21 mouse cellular contexts compared by ENCODE assay signal in genomic region chr14:55707397-55707796, GRCm38 (mm10). TPM values are rescaled to one million over a fixed set of nuclear protein-coding genes. Genes with fewer than 3 reads are reported as not detected.
A peak's percentile ranks its signal among the peaks of the same experiment; 100 is the strongest.
DNase-seq lines count a peak whose midpoint lies in the region; ATAC-seq and TF ChIP-seq lines count a peak whose summit lies in the region.
"Had no signal": no experiment of that assay in that cellular context is flagged by ENCODE, and none has a peak within 500 bp of the region (broad histone marks: within the 10 kb centered on the region; RNA-seq: fewer than 3 reads in every experiment).

No protein-coding gene starts in this region.

- intact Hi-C loops in gastrocnemius, postnatal 14 days (cut with DNase I; ENCODE audit: low total_unique reads), result no loop called here
- intact Hi-C loops in heart, postnatal 14 days (cut with DNase I), result no loop called here

- no peak for TF ChIP-seq POLR2A in kidney, adult 2 months (IDR thresholded peaks at IDR 0.05; ENCODE audit: low read depth, low read length)

- TF ChIP-seq CTCF in kidney, adult 2 months (conservative IDR thresholded peaks at IDR 0.05; ENCODE audit: insufficient read depth, insufficient read length, low read depth, low read length), result no peak

- H3K9ac ChIP-seq in liver, embryonic 12.5 days, result no peak overlapping the region
- H3K9ac ChIP-seq in liver, embryonic 16.5 days (ENCODE audit: low read depth, low read length), result no peak overlapping the region
- H3K9ac ChIP-seq: embryonic facial prominence, embryonic 13.5 days; forebrain, embryonic 12.5 days; heart, embryonic 13.5 days; hindbrain, embryonic 13.5 days had no signal

- no peaks in the 10 kb centered on the region for H3K36me3 ChIP-seq in kidney, adult 2 months (ENCODE audit: control insufficient read depth, insufficient read depth, low read length)
- no peaks in the 10 kb centered on the region for H3K36me3 ChIP-seq in liver, embryonic 12.5 days
- no peaks in the 10 kb centered on the region for H3K36me3 ChIP-seq in liver, embryonic 16.5 days (ENCODE audit: control insufficient read depth, insufficient read depth)
- H3K36me3 ChIP-seq: embryonic facial prominence, embryonic 13.5 days; forebrain, embryonic 12.5 days; heart, embryonic 13.5 days; hindbrain, embryonic 13.5 days had no signal

- no peaks in the 10 kb centered on the region for H3K27me3 ChIP-seq in kidney, adult 2 months (replicated peaks; ENCODE audit: control insufficient read depth, insufficient read depth, low read length)
- H3K27me3 ChIP-seq in liver, embryonic 12.5 days (replicated peaks), result peaks cover 6% of the 10 kb centered on the region
- H3K27me3 ChIP-seq in liver, embryonic 16.5 days (ENCODE audit: control insufficient read depth, insufficient read depth, low read depth, low read length), result no peaks in the 10 kb centered on the region; the same call in 1 of the 2 replicates

- H3K9me3 ChIP-seq in liver, embryonic 12.5 days (replicated peaks), result no peaks in the 10 kb centered on the region
- H3K9me3 ChIP-seq in liver, embryonic 16.5 days (replicated peaks; ENCODE audit: control insufficient read depth, low read length), result no peaks in the 10 kb centered on the region
- H3K9me3 ChIP-seq: embryonic facial prominence, embryonic 13.5 days; forebrain, embryonic 12.5 days; heart, embryonic 13.5 days; hindbrain, embryonic 13.5 days had no signal

- no peak overlapping the region for H3K4me3 ChIP-seq in kidney, adult 2 months (ENCODE audit: insufficient read depth, low read depth, low read length)
- no peak overlapping the region for H3K4me3 ChIP-seq in liver, embryonic 12.5 days
- no peak overlapping the region for H3K4me3 ChIP-seq in liver, embryonic 16.5 days (ENCODE audit: low read depth, low read length)
- H3K4me3 ChIP-seq: embryonic facial prominence, embryonic 13.5 days; forebrain, embryonic 12.5 days; gastrocnemius, adult 2 months; heart, embryonic 13.5 days; hindbrain, embryonic 13.5 days had no signal

- H3K4me1 ChIP-seq in kidney, adult 2 months (ENCODE audit: control insufficient read depth, insufficient read depth, low read length), result peaks cover 2% of the 10 kb centered on the region; the same call in 1 of the 2 replicates
- peaks cover 40% of the 10 kb centered on the region for H3K4me1 ChIP-seq in liver, embryonic 12.5 days
- H3K4me1 ChIP-seq in liver, embryonic 16.5 days (ENCODE audit: control insufficient read depth, low read depth, low read length), result peaks cover 7% of the 10 kb centered on the region
- H3K4me1 ChIP-seq: embryonic facial prominence, embryonic 13.5 days; forebrain, embryonic 12.5 days; heart, embryonic 13.5 days; hindbrain, embryonic 13.5 days had no signal

- H3K27ac ChIP-seq in kidney, adult 2 months (ENCODE audit: insufficient read depth, low read depth, low read length), result no peak overlapping the region
- no peak overlapping the region for H3K27ac ChIP-seq in liver, embryonic 12.5 days
- no peak overlapping the region for H3K27ac ChIP-seq in liver, embryonic 16.5 days (ENCODE audit: low read length)
- H3K27ac ChIP-seq: embryonic facial prominence, embryonic 13.5 days; forebrain, embryonic 12.5 days; gastrocnemius, adult 2 months; heart, embryonic 13.5 days; hindbrain, embryonic 13.5 days; hindbrain, postnatal 0 days had no signal

- peak; percentile 63 for ATAC-seq in liver, embryonic 12.5 days
- ATAC-seq in liver, embryonic 16.5 days (ENCODE audit: low read depth), result 0 out of 2 replicates have a peak, but pooled peaks have one; percentile 30
- ATAC-seq: forebrain, embryonic 16.5 days; hindbrain, postnatal 0 days had no signal

- no peak overlapping the region for H3K4me2 ChIP-seq in liver, embryonic 12.5 days
- no peak overlapping the region for H3K4me2 ChIP-seq in liver, embryonic 16.5 days (ENCODE audit: low read depth, low read length)
- H3K4me2 ChIP-seq: embryonic facial prominence, embryonic 13.5 days; forebrain, embryonic 12.5 days; heart, embryonic 13.5 days; hindbrain, embryonic 13.5 days had no signal

- peak; percentile 61 for DNase-seq in kidney, adult 2 months
- DNase-seq in kidney, adult 11 months, result no peak
- DNase-seq in yolk sac, embryonic 10.5 days (ENCODE audit: low spot score), result peak; percentile 83
- no peak for DNase-seq in gastrocnemius, postnatal 14 days
- DNase-seq in heart, postnatal 14 days, result no peak
- no peak for DNase-seq in lung, adult 18-20 months
- DNase-seq: adrenal gland, adult 2 months; adrenal gland, postnatal 36 days; cerebellum, adult 2 months; cerebellum, postnatal 14 days; gastrocnemius, adult 2 months; gastrocnemius, postnatal 36 days; heart, adult 11 months had no signal

- WGBS in kidney, adult 2 months, result 88% methylated on average over 5 of the region's 5 CpGs
- WGBS in liver, embryonic 12.5 days (ENCODE audit: insufficient replicate concordance), result 16% methylated on average over 5 of the region's 5 CpGs
- 28% methylated on average over 5 of the region's 5 CpGs for WGBS in liver, embryonic 16.5 days (ENCODE audit: insufficient replicate concordance)

RNA-seq across cellular contexts. Expression of gene Tgm1, which starts 6.3 kb away (rescaled TPM):
- 29.6 and 30.1 TPM in 2 replicates for polyA plus RNA-seq in kidney, adult 2 months (2012; rRNA removed)
- 1.6 and 2.1 TPM in 2 replicates for polyA plus RNA-seq in liver, embryonic 12.5 days (2016; fragmentation: Nextera tagmentation; extraction: Ambion mirVana)
- 2.8 and 3.1 TPM in 2 replicates for polyA plus RNA-seq in liver, embryonic 16.5 days (2015; fragmentation: Nextera tagmentation; extraction: Ambion mirVana)
- total RNA-seq in gastrocnemius, postnatal 14 days (2021), result under 1 TPM; 0.16 to 0.35 TPM
- under 1 TPM; 0.29 TPM for total RNA-seq in heart, postnatal 14 days (2021)
- total RNA-seq: gastrocnemius, postnatal 36 days had no signal

RNA-seq across cellular contexts. Expression of gene Rabggta, which starts 14.7 kb away (rescaled TPM):
- 70.0 and 86.9 TPM in 2 replicates for polyA plus RNA-seq in kidney, adult 2 months (2012; rRNA removed)
- 18.3 and 18.9 TPM in 2 replicates for polyA plus RNA-seq in liver, embryonic 12.5 days (2016; fragmentation: Nextera tagmentation; extraction: Ambion mirVana)
- 11.3 and 12.4 TPM in 2 replicates for polyA plus RNA-seq in liver, embryonic 16.5 days (2015; fragmentation: Nextera tagmentation; extraction: Ambion mirVana)
- total RNA-seq in gastrocnemius, postnatal 14 days (2021), result 1 to 10 TPM; 8.2 to 9.3 TPM
- 10 to 100 TPM; 11.4 to 13.7 TPM for total RNA-seq in heart, postnatal 14 days (2021)

RNA-seq across cellular contexts. Expression of gene Tinf2, which starts 25.8 kb away (rescaled TPM):
- polyA plus RNA-seq in kidney, adult 2 months (2012; rRNA removed), result 9.9 and 10.2 TPM in 2 replicates
- polyA plus RNA-seq in liver, embryonic 12.5 days (2016; fragmentation: Nextera tagmentation; extraction: Ambion mirVana), result 31.9 and 32.2 TPM in 2 replicates
- polyA plus RNA-seq in liver, embryonic 16.5 days (2015; fragmentation: Nextera tagmentation; extraction: Ambion mirVana), result 17.8 and 20.1 TPM in 2 replicates
- 10 to 100 TPM; 10.3 to 11.2 TPM for total RNA-seq in gastrocnemius, postnatal 14 days (2021)
- 10 to 100 TPM; 10.5 to 10.8 TPM for total RNA-seq in heart, postnatal 14 days (2021)

RNA-seq across cellular contexts. Expression of gene Nedd8, which starts 35.5 kb away (rescaled TPM):
- 321 and 438 TPM in 2 replicates for polyA plus RNA-seq in kidney, adult 2 months (2012; rRNA removed)
- 322 and 329 TPM in 2 replicates for polyA plus RNA-seq in liver, embryonic 12.5 days (2016; fragmentation: Nextera tagmentation; extraction: Ambion mirVana)
- 212 and 230 TPM in 2 replicates for polyA plus RNA-seq in liver, embryonic 16.5 days (2015; fragmentation: Nextera tagmentation; extraction: Ambion mirVana)
- 100 to 1,000 TPM; 200 to 201 TPM for total RNA-seq in gastrocnemius, postnatal 14 days (2021)
- 100 to 1,000 TPM; 254 to 257 TPM for total RNA-seq in heart, postnatal 14 days (2021)

RNA-seq across cellular contexts. Expression of gene Gmpr2, which starts 35.7 kb away (rescaled TPM):
- polyA plus RNA-seq in kidney, adult 2 months (2012; rRNA removed), result 18.7 and 21.7 TPM in 2 replicates
- 36.8 and 39.1 TPM in 2 replicates for polyA plus RNA-seq in liver, embryonic 12.5 days (2016; fragmentation: Nextera tagmentation; extraction: Ambion mirVana)
- 20.9 and 22.8 TPM in 2 replicates for polyA plus RNA-seq in liver, embryonic 16.5 days (2015; fragmentation: Nextera tagmentation; extraction: Ambion mirVana)
- 1 to 10 TPM; 4.0 to 4.3 TPM for total RNA-seq in gastrocnemius, postnatal 14 days (2021)
- 10 to 100 TPM; 12.8 to 14.1 TPM for total RNA-seq in heart, postnatal 14 days (2021)

Comparison
In these comparisons a context has a peak if more than half of its experiments do, and no peak if none do; other contexts are left out.
1. DNase-seq: peak in kidney, adult 2 months (single experiment) and yolk sac, embryonic 10.5 days (single experiment); none in kidney, adult 11 months (single experiment), gastrocnemius, postnatal 14 days (single experiment), heart, postnatal 14 days (0 of 2) and lung, adult 18-20 months (0 of 2).